Mouse (Mus musculus): ENCODE data around the gene Cacna1d.

DNA sequence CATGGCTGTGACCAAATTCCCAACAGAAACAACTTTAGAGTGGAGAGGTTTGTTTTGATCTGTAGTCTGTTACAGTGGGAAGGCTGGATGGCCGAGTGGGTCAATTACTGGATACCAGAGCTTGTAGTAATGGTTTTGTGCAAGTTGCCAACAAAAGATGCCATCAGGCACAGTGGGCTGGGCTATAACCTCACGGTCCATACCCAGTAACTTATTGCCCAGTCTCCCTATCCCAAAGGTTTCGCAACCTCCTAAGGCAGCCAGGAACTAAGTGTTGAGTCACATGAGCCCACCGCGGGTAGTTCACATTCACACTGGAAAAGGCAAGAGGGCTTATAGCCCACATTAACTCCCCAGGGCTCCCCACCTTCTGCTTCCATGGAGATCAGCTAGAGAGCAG is 474.6 kb downstream of the Cacna1d start:
- TF ChIP-seq CTCF (IDR thresholded peaks at IDR 0.05; ENCODE audit: low read depth) (no peak), EP300 (IDR thresholded peaks at IDR 0.05; ENCODE audit: low read depth) (no peak)

Measured in liver, postnatal 0 days (tissue).